Mouse (Mus musculus) MEL (cell line): ENCODE results near the gene Fsip1. TPM values are rescaled to one million over a fixed set of nuclear protein-coding genes. Genes with fewer than 3 reads are reported as not detected.

ENCODE experiments used
- DNase-seq: peaks from one replicate; pipeline ENCODE4 v3.0.0; 2011; ENCODE audit warnings: low read depth, low spot score
- H3K27ac ChIP-seq: 2 replicates; pipeline ENCODE4 v1.5.1; 2012; ENCODE audit warnings: low read depth, mild to moderate bottlenecking, control low read depth, low read length, moderate library complexity; ENCODE audit not compliant: control insufficient read depth
- H3K27me3 ChIP-seq, 2 experiments: fragments of 150-350 bp in 1 of 2; sonication (generic) in 1 of 2; 2 replicates each; pipeline ENCODE4 v1.6.1; 2012; ENCODE audit warnings: low read length in 2 of 2, mild to moderate bottlenecking in 2 of 2, improper control_type of control experiment in 1 of 2, moderate library complexity in 1 of 2; ENCODE audit not compliant: insufficient read depth in 2 of 2, control insufficient read depth in 1 of 2
- H3K36me3 ChIP-seq, 2 experiments: 2 replicates each; pipeline ENCODE4 v1.6.1; 2012 to 2014; ENCODE audit warnings: low read length in 2 of 2, improper control_type of control experiment in 1 of 2, inconsistent platforms in 1 of 2, mild to moderate bottlenecking in 1 of 2; ENCODE audit not compliant: insufficient read depth in 2 of 2, control insufficient read depth in 1 of 2
- H3K4me1 ChIP-seq, 2 experiments: fragments of 150-350 bp in 1 of 2; sonication (generic) in 1 of 2; 2 replicates each; pipeline ENCODE4 v1.6.1; 2012; ENCODE audit warnings: low read length in 2 of 2, improper control_type of control experiment in 1 of 2, mild to moderate bottlenecking in 1 of 2; ENCODE audit not compliant: insufficient read depth in 2 of 2, control insufficient read depth in 1 of 2
- H3K4me3 ChIP-seq, 2 experiments: fragments of 150-350 bp in 1 of 2; sonication (generic) in 1 of 2; 2 replicates each; pipeline ENCODE4 v1.5.1; 2012; ENCODE audit warnings: low read depth in 2 of 2, low read length in 2 of 2, mild to moderate bottlenecking in 2 of 2, moderate library complexity in 2 of 2, control low read depth in 1 of 2, improper control_type of control experiment in 1 of 2; ENCODE audit not compliant: control insufficient read depth in 1 of 2, insufficient read depth in 1 of 2
- H3K79me2 ChIP-seq: 2 replicates; pipeline ENCODE4 v1.6.1; 2012; ENCODE audit warnings: mild to moderate bottlenecking, low read length, moderate library complexity; ENCODE audit not compliant: control insufficient read depth, poor library complexity, insufficient read depth
- H3K9ac ChIP-seq: 2 replicates; pipeline ENCODE4 v1.6.1; 2012; ENCODE audit warnings: low read depth, mild to moderate bottlenecking, control low read depth, low read length, moderate library complexity; ENCODE audit not compliant: control insufficient read depth, poor library complexity, severe bottlenecking
- H3K9me3 ChIP-seq: fragments of 150-350 bp; sonication (generic); replicated peaks from 2 replicates; pipeline ENCODE4 v1.6.1; 2012; ENCODE audit warnings: mild to moderate bottlenecking, low read length, improper control_type of control experiment, moderate library complexity; ENCODE audit not compliant: insufficient read depth
- CHD1 ChIP-seq: IDR thresholded peaks from 2 replicates; pipeline ENCODE4 v1.6.1; 2012; ENCODE audit warnings: low read depth, mild to moderate bottlenecking, inconsistent platforms, low read length, improper control_type of control experiment
- CHD2 ChIP-seq: IDR thresholded peaks from 2 replicates; pipeline ENCODE4 v1.6.1; 2011; ENCODE audit warnings: low read length, improper control_type of control experiment
- E2F4 ChIP-seq: IDR thresholded peaks from 2 replicates; pipeline ENCODE4 v1.6.1; 2011; ENCODE audit warnings: low read depth, low read length, improper control_type of control experiment, borderline replicate concordance
- EP300 ChIP-seq, 2 experiments: IDR thresholded peaks; 2 replicates each; pipeline ENCODE4 v1.6.1; 2011; ENCODE audit warnings: improper control_type of control experiment in 2 of 2, low read length in 2 of 2, low read depth in 1 of 2, mild to moderate bottlenecking in 1 of 2
- HCFC1 ChIP-seq: IDR thresholded peaks from 2 replicates; pipeline ENCODE4 v1.6.1; 2012; ENCODE audit warnings: low read depth, mild to moderate bottlenecking, inconsistent platforms, low read length, improper control_type of control experiment, moderate library complexity
- MAX ChIP-seq: IDR thresholded peaks from 2 replicates; pipeline ENCODE4 v1.6.1; 2011; ENCODE audit warnings: low read length, improper control_type of control experiment
- MYC ChIP-seq: IDR thresholded peaks from 2 replicates; pipeline ENCODE4 v1.6.1; 2011; ENCODE audit warnings: low read depth, mild to moderate bottlenecking, low read length, improper control_type of control experiment, moderate library complexity
- NELFE ChIP-seq: IDR thresholded peaks from 2 replicates; pipeline ENCODE4 v1.6.1; 2011; ENCODE audit warnings: low read depth, low read length, improper control_type of control experiment
- NRF1 ChIP-seq: IDR thresholded peaks from 2 replicates; pipeline ENCODE4 v1.6.1; 2014; ENCODE audit warnings: low read depth, mild to moderate bottlenecking, inconsistent platforms, low read length, improper control_type of control experiment, moderate library complexity; ENCODE audit not compliant: poor library complexity, insufficient read depth, severe bottlenecking
- POLR2A ChIP-seq, 2 experiments: IDR thresholded peaks; 2 replicates each; pipeline ENCODE4 v1.6.1; 2011 to 2012; ENCODE audit warnings: low read length in 2 of 2, mild to moderate bottlenecking in 2 of 2, control low read depth in 1 of 2, improper control_type of control experiment in 1 of 2, low read depth in 1 of 2, moderate library complexity in 1 of 2; ENCODE audit not compliant: control insufficient read depth in 1 of 2, insufficient read depth in 1 of 2, poor library complexity in 1 of 2
- POLR2AphosphoS2 ChIP-seq: IDR thresholded peaks from 2 replicates; pipeline ENCODE4 v1.6.1; 2011; ENCODE audit warnings: low read length, improper control_type of control experiment
- RAD21 ChIP-seq: IDR thresholded peaks from 2 replicates; pipeline ENCODE4 v1.6.1; 2011; ENCODE audit warnings: mild to moderate bottlenecking, low read depth, low read length, improper control_type of control experiment
- SIN3A ChIP-seq: IDR thresholded peaks from 2 replicates; pipeline ENCODE4 v1.6.1; 2012; ENCODE audit warnings: low read length, improper control_type of control experiment, inconsistent platforms
- SMC3 ChIP-seq: IDR thresholded peaks from 2 replicates; pipeline ENCODE4 v1.6.1; 2011; ENCODE audit warnings: low read depth, low read length, improper control_type of control experiment
- TAL1 ChIP-seq: IDR thresholded peaks from 2 replicates; pipeline ENCODE4 v1.6.1; 2012; ENCODE audit warnings: mild to moderate bottlenecking, inconsistent platforms, low read length, moderate library complexity, mixed read lengths
- TCF12 ChIP-seq: IDR thresholded peaks from 2 replicates; pipeline ENCODE4 v1.6.1; 2014; ENCODE audit warnings: low read depth, mild to moderate bottlenecking, inconsistent platforms, low read length, improper control_type of control experiment, moderate library complexity
- USF1 ChIP-seq: IDR thresholded peaks from 2 replicates; pipeline ENCODE4 v1.6.1; 2014; ENCODE audit warnings: low read depth, mild to moderate bottlenecking, inconsistent platforms, low read length, improper control_type of control experiment, moderate library complexity
- USF2 ChIP-seq, 2 experiments: IDR thresholded peaks; 2 replicates each; pipeline ENCODE4 v1.6.1; 2011 to 2012; ENCODE audit warnings: improper control_type of control experiment in 2 of 2, low read length in 2 of 2, borderline replicate concordance in 1 of 2, inconsistent platforms in 1 of 2, low read depth in 1 of 2, mild to moderate bottlenecking in 1 of 2; ENCODE audit not compliant: insufficient read depth in 1 of 2
- ZC3H11A ChIP-seq: IDR thresholded peaks from 2 replicates; pipeline ENCODE4 v1.6.1; 2012; ENCODE audit warnings: low read depth, mild to moderate bottlenecking, inconsistent platforms, low read length, improper control_type of control experiment
- ZKSCAN1 ChIP-seq: IDR thresholded peaks from 2 replicates; pipeline ENCODE4 v1.6.1; 2012; ENCODE audit warnings: low read depth, mild to moderate bottlenecking, inconsistent platforms, low read length, improper control_type of control experiment, moderate library complexity
- ZMIZ1 ChIP-seq: IDR thresholded peaks from 2 replicates; pipeline ENCODE4 v1.6.1; 2012; ENCODE audit warnings: low read depth, mild to moderate bottlenecking, inconsistent platforms, low read length, improper control_type of control experiment, moderate library complexity
- ZNF384 ChIP-seq: IDR thresholded peaks from 2 replicates; pipeline ENCODE4 v1.6.1; 2012; ENCODE audit warnings: low read depth, mild to moderate bottlenecking, inconsistent platforms, low read length, improper control_type of control experiment
- polyA plus RNA-seq, 2 experiments: library from polyadenylated mRNA; stranded (reverse) in 1 of 2; unstranded in 1 of 2; fragments of >175 nt in 1 of 2; fragments of >200 nt in 1 of 2; gene quantifications; 2 replicates each; pipeline versions ENCODE4 v1.2.1 to v1.2.4; 2012; ENCODE audit warnings: low replicate concordance in 2 of 2, low read depth in 1 of 2; ENCODE audit not compliant: insufficient read length in 2 of 2, insufficient read depth in 1 of 2, missing spikeins in 1 of 2
- total RNA-seq: library from RNA; depleted of rRNA; stranded (reverse); fragments of 300-350 nt; gene quantifications from 2 replicates; pipeline ENCODE4 v1.2.3, GENCODE M21; 2012

Gene Fsip1
- total and polyA plus RNA-seq, 3 experiments = not detected

DNA sequence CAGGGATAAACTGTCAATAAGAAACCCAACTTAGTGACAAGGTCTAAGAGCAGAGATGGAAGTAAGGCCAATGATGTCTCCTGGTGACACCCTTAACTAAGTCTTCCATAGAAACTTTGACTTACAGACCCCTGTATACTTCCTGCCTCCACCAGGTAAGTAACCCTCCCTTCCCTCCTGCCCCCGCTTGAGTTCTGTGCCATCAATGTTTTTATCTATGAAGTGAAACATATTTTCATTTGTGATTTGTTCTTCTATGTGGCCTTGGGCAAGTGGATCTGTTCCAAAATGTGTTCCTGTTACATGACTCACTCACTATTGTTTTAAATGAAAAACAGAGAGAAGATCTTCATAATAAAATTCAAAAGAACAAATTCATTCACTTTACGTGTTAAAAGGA lies 43.2 kb upstream of the Fsip1 start:
- H3K27me3 ChIP-seq = no peaks in the 10 kb centered on the region; a peak in 2 of 4 replicates
- no peak for TF ChIP-seq CHD2
- TF ChIP-seq ZNF384 = no peak
- TF ChIP-seq HCFC1 = no peak
- no peak for TF ChIP-seq TAL1
- no peak for TF ChIP-seq USF2 (IDR thresholded peaks at IDR 0.05; ENCODE audit: borderline replicate concordance in 1 of 2, insufficient read depth in 1 of 2, low read depth in 1 of 2, low read length in 2 of 2)
- no peak for TF ChIP-seq CHD1
- no peak for TF ChIP-seq SMC3
- no peak for TF ChIP-seq RAD21
- TF ChIP-seq E2F4 = no peak
- no peak for TF ChIP-seq USF1
- TF ChIP-seq SIN3A = no peak
- no peak for TF ChIP-seq MYC
- no peak for TF ChIP-seq EP300 (IDR thresholded peaks at IDR 0.05; ENCODE audit: low read depth in 1 of 2, low read length in 2 of 2)
- TF ChIP-seq ZMIZ1 = no peak
- no peak for TF ChIP-seq POLR2A (IDR thresholded peaks at IDR 0.05; ENCODE audit: control insufficient read depth in 1 of 2, insufficient read depth in 1 of 2, low read depth in 1 of 2, low read length in 2 of 2, poor library complexity in 1 of 2)
- H3K36me3 ChIP-seq = no peaks in the 10 kb centered on the region
- no peaks in the 10 kb centered on the region for H3K4me1 ChIP-seq
- DNase-seq = no peak
- no peak overlapping the region for H3K4me3 ChIP-seq
- no peak overlapping the region for H3K27ac ChIP-seq
- H3K9ac ChIP-seq = no peak overlapping the region
- H3K9me3 ChIP-seq = no peaks in the 10 kb centered on the region
- no peaks in the 10 kb centered on the region for H3K79me2 ChIP-seq

DNA sequence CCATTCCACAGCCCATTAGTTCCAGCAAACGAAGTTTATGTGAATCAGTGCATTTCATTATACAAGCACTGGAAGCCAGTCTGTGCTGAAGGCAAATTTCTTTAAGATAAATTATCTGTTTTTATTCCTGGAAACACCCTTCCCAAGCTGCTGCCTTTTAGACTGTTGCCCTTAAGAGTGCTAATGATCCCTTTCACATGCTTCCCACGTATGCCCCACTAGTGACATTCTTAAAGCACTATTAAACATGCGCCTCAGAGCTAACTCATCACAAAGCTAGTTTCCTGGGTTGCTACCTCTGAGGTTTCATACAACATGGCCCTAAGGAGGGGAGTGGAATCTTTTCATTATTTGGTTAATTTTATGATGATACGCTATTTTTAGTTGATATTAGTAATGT lies 41.8 kb upstream of the Fsip1 start:
- Histone ChIP-seq H3K9me3 (no peaks in the 10 kb centered on the region), H3K27ac (no peak overlapping the region), H3K36me3 (no peaks in the 10 kb centered on the region), H3K4me3 (no peak overlapping the region), H3K9ac (no peak overlapping the region), H3K27me3 (no peaks in the 10 kb centered on the region; a peak in 3 of 4 replicates), H3K79me2 (no peaks in the 10 kb centered on the region), H3K4me1 (no peaks in the 10 kb centered on the region)
- TF ChIP-seq TCF12 = no peak
- TF ChIP-seq ZC3H11A = no peak
- TF ChIP-seq E2F4 = no peak
- TF ChIP-seq POLR2AphosphoS2 = no peak
- TF ChIP-seq MAX = no peak
- no peak for TF ChIP-seq NRF1
- TF ChIP-seq NELFE = no peak
- no peak for TF ChIP-seq CHD2
- TF ChIP-seq CHD1 = no peak
- no peak for TF ChIP-seq ZKSCAN1
- no peak for TF ChIP-seq USF1
- DNase-seq = no peak
